ENCODE assay signal across 8 mouse cellular contexts in genomic region chr2:109694116-109694837, GRCm38 (mm10). TPM values are rescaled to one million over a fixed set of nuclear protein-coding genes. Genes with fewer than 3 reads are reported as not detected.
DNase-seq lines count a peak whose midpoint lies in the region; ATAC-seq and TF ChIP-seq lines count a peak whose summit lies in the region.

No protein-coding gene starts in this region.

- peaks cover 35% of the 10 kb centered on the region for H3K27me3 ChIP-seq in kidney, postnatal 0 days (ENCODE audit: insufficient read depth, low read length)
- H3K27me3 ChIP-seq in midbrain, embryonic 10.5 days (ENCODE audit: low read depth, poor library complexity, severe bottlenecking), result peaks cover 53% of the 10 kb centered on the region

- intact Hi-C loops in gastrocnemius, postnatal 36 days (cut with DNase I), result loop anchor here (5.0 to 10.0 kb wide), 2 partner anchors 817 to 1009 kb away; no protein-coding TSS in a partner anchor
- intact Hi-C loops in left cerebral cortex, postnatal 14 days (cut with DNase I), result loop anchor here (2.0 to 10.0 kb wide), 5 partner anchors 171 to 1727 kb away; no protein-coding TSS in a partner anchor

- H3K9ac ChIP-seq in kidney, postnatal 0 days (ENCODE audit: low read depth, low read length), result peak overlapping the region; percentile 35; the same call in 1 of the 2 replicates

- DNase-seq in kidney, postnatal 0 days (ENCODE audit: low spot score), result no peak
- DNase-seq in kidney, postnatal 14 days, result no peak
- peak; percentile 38 for DNase-seq in cerebellum, adult 11-12 months
- peak; percentile 56 for DNase-seq in midbrain, embryonic 10.5 days (ENCODE audit: low spot score)
- no peak for DNase-seq in gastrocnemius, postnatal 36 days
- DNase-seq in left cerebral cortex, postnatal 14 days (ENCODE audit: low spot score in 2 of 2), result no peak
- DNase-seq in kidney, postnatal 36 days, result no peak

- 0 out of 2 replicates have a peak, but pooled peaks cover 9% of the 10 kb centered on the region for H3K4me1 ChIP-seq in kidney, postnatal 0 days (replicated peaks; ENCODE audit: insufficient read depth, low read length)
- peaks cover 52% of the 10 kb centered on the region for H3K4me1 ChIP-seq in midbrain, embryonic 10.5 days

- H3K27ac ChIP-seq in kidney, postnatal 0 days, result no peak overlapping the region
- H3K27ac ChIP-seq in midbrain, embryonic 10.5 days (replicated peaks), result peak overlapping the region; percentile 74

- peak; percentile 19; the same call in 1 of the 2 replicates for ATAC-seq in kidney, postnatal 0 days (replicated peaks; ENCODE audit: low FRiP score, low read depth)
- ATAC-seq in granulocyte monocyte progenitor cell, adult 5-6 weeks (replicated peaks; ENCODE audit: poor library complexity, severe bottlenecking), result peak; percentile 20; the same call in 1 of the 2 replicates

- no peaks in the 10 kb centered on the region for H3K9me3 ChIP-seq in kidney, postnatal 0 days (replicated peaks; ENCODE audit: low read length)
- no peaks in the 10 kb centered on the region for H3K9me3 ChIP-seq in midbrain, embryonic 10.5 days (replicated peaks)

- no peak for TF ChIP-seq CTCF in kidney, postnatal 0 days (IDR thresholded peaks at IDR 0.05; ENCODE audit: low read depth)

- H3K4me3 ChIP-seq in kidney, postnatal 0 days (replicated peaks; ENCODE audit: low read depth, low read length), result peak overlapping the region; percentile 45
- H3K4me3 ChIP-seq in midbrain, embryonic 10.5 days, result peak overlapping the region; percentile 70

- WGBS in kidney, postnatal 0 days, result under 1% methylated on average over 26 of the region's 26 CpGs
- under 1% methylated on average over 26 of the region's 26 CpGs for WGBS in midbrain, embryonic 10.5 days

- H3K36me3 ChIP-seq in kidney, postnatal 0 days (ENCODE audit: insufficient read depth, low read length), result no peaks in the 10 kb centered on the region
- no peaks in the 10 kb centered on the region for H3K36me3 ChIP-seq in midbrain, embryonic 10.5 days

- peak overlapping the region; percentile 82 for H3K4me2 ChIP-seq in kidney, postnatal 0 days (ENCODE audit: low read length)

RNA-seq across cellular contexts. Expression of gene Bdnf, which starts 19.8 kb away (rescaled TPM):
- 0.93 and 0.95 TPM in 2 replicates for polyA plus RNA-seq in kidney, postnatal 0 days (2015; fragmentation: Nextera tagmentation; extraction: Ambion mirVana)
- not detected in 2 replicates for total RNA-seq in granulocyte monocyte progenitor cell, adult 5-6 weeks (2014; fragmentation: Nextera tagmentation)
- total RNA-seq in granulocyte monocyte progenitor cell, adult 5-6 weeks (2017), result not detected in 2 replicates
- 1.5 and 1.6 TPM in 2 replicates for polyA plus RNA-seq in midbrain, embryonic 10.5 days (2016; fragmentation: Nextera tagmentation; extraction: Ambion mirVana)
- total RNA-seq in gastrocnemius, postnatal 36 days (2021), result under 1 TPM; 0.44 to 0.94 TPM
- total RNA-seq in left cerebral cortex, postnatal 14 days (2021), result 10 to 100 TPM; 15.0 to 18.5 TPM

Comparison
In these comparisons a context has a peak if more than half of its experiments do, and no peak if none do; other contexts are left out.
1. DNase-seq: peak in cerebellum, adult 11-12 months (single experiment) and midbrain, embryonic 10.5 days (single experiment); none in kidney, postnatal 0 days (single experiment), kidney, postnatal 14 days (single experiment), gastrocnemius, postnatal 36 days (0 of 2), left cerebral cortex, postnatal 14 days (0 of 2) and kidney, postnatal 36 days (0 of 2).
2. RNA of gene Bdnf, which starts 19.8 kb away (total RNA-seq): 15.0 to 18.5 TPM in left cerebral cortex, postnatal 14 days; 0.44 to 0.94 TPM in gastrocnemius, postnatal 36 days and not detected in granulocyte monocyte progenitor cell, adult 5-6 weeks; every median in the first group is over 4 times any median in the second.